Mouse (Mus musculus) cerebellum, adult 11 months (tissue): ENCODE results near the gene Pithd1.
A peak's percentile ranks its signal among the peaks of the same experiment; 100 is the strongest.
"Not testable (repeated sequence)": the region's sequence is repeated elsewhere in the genome, so short reads cannot be mapped to it uniquely, and the experiment has no call there.

ENCODE experiments used
- DNase-seq: peaks from one replicate; pipeline ENCODE4 v3.0.0; 2022

Gene Pithd1

GRCm38 (mm10) chr4:135986301-135986942 is 642 bp downstream of the Pithd1 start:
- no peak for DNase-seq

GRCm38 (mm10) chr4:135985769-135986168 is 1.3 kb downstream of the Pithd1 start:
- DNase-seq: no peak

- DNase-seq: no peak
Observed at GRCm38 (mm10) chr4:135985193-135985592, 1.9 kb downstream of the Pithd1 start.

- no peak for DNase-seq
Observed at GRCm38 (mm10) chr4:135984556-135984955, 2.5 kb downstream of the Pithd1 start.

GRCm38 (mm10) chr4:135981524-135982063 is 5.5 kb downstream of the Pithd1 start:
- no peak for DNase-seq

GRCm38 (mm10) chr4:135980223-135980622 is 6.8 kb downstream of the Pithd1 start:
- DNase-seq: not testable (repeated sequence)

- DNase-seq: no peak
Observed at GRCm38 (mm10) chr4:135976146-135976545, 10.9 kb downstream of the Pithd1 start.

- DNase-seq: no peak
Observed at GRCm38 (mm10) chr4:135972911-135973811, 13.9 kb downstream of the Pithd1 start.

GRCm38 (mm10) chr4:135972556-135972906 is 14.5 kb downstream of the Pithd1 start, which contains the start of gene Lypla2:
Gene Lypla2, minus strand, starts transcription at chr4:135972626.
- DNase-seq: peak; percentile 84

- DNase-seq: no peak
Observed at GRCm38 (mm10) chr4:135971805-135972555, 15.1 kb downstream of the Pithd1 start.

GRCm38 (mm10) chr4:135970585-135970984 is 16.5 kb downstream of the Pithd1 start:
- DNase-seq: no peak

- no peak for DNase-seq
Observed at GRCm38 (mm10) chr4:135969070-135969750, 17.9 kb downstream of the Pithd1 start.

- no peak for DNase-seq
Observed at GRCm38 (mm10) chr4:135968271-135968869, 18.7 kb downstream of the Pithd1 start.

GRCm38 (mm10) chr4:135967086-135967760 is 19.8 kb downstream of the Pithd1 start:
- no peak for DNase-seq

- DNase-seq: no peak
Observed at GRCm38 (mm10) chr4:135966283-135966682, 20.8 kb downstream of the Pithd1 start.

GRCm38 (mm10) chr4:135965113-135965512 is 22.0 kb downstream of the Pithd1 start:
- DNase-seq: no peak

GRCm38 (mm10) chr4:135964426-135964825 is 22.6 kb downstream of the Pithd1 start:
- peak; percentile 65 for DNase-seq

GRCm38 (mm10) chr4:135963457-135964193 is 23.4 kb downstream of the Pithd1 start, which contains the start of gene Gale:
Gene Gale, plus strand, starts transcription at chr4:135963727.
- peak; percentile 92 for DNase-seq

- DNase-seq: no peak
Observed at GRCm38 (mm10) chr4:135962946-135963345, 24.1 kb downstream of the Pithd1 start.

GRCm38 (mm10) chr4:135962198-135962597 is 24.9 kb downstream of the Pithd1 start:
- no peak for DNase-seq

- no peak for DNase-seq
Observed at GRCm38 (mm10) chr4:135961709-135962108, 25.4 kb downstream of the Pithd1 start.
